Mouse (Mus musculus) CH12.LX (cell line): Measurements from ENCODE around the gene Sgip1. TPM values are rescaled to one million over a fixed set of nuclear protein-coding genes. Genes with fewer than 3 reads are reported as not detected.

Experiments
- DNase-seq: peaks from one replicate; pipeline ENCODE4 v3.0.0-alpha.2; 2013; ENCODE audit errors: extremely low read depth
- H3K27ac ChIP-seq: 2 replicates; pipeline ENCODE4 v1.5.1; 2012; ENCODE audit warnings: low read depth, mild to moderate bottlenecking, control low read depth, moderate library complexity; ENCODE audit not compliant: insufficient read depth
- H3K27me3 ChIP-seq: replicated peaks from 2 replicates; pipeline ENCODE3; 2012; ENCODE audit warnings: inconsistent platforms
- H3K36me3 ChIP-seq, 2 experiments: replicated peaks in 1 of 2; 2 replicates each; pipeline versions ENCODE3 to v1.6.1; 2012; ENCODE audit warnings: inconsistent platforms in 1 of 2, low read length in 1 of 2, mild to moderate bottlenecking in 1 of 2, mixed read lengths in 1 of 2, moderate library complexity in 1 of 2; ENCODE audit not compliant: control insufficient read depth in 1 of 2, insufficient read depth in 1 of 2
- H3K4me1 ChIP-seq, 2 experiments: 2 replicates each; pipeline ENCODE4 v1.6.1; 2012; ENCODE audit warnings: inconsistent platforms in 1 of 2, moderate library complexity in 1 of 2; ENCODE audit not compliant: insufficient read depth in 2 of 2, control insufficient read depth in 1 of 2
- H3K4me2 ChIP-seq: 2 replicates; pipeline ENCODE4 v1.6.1; 2012; ENCODE audit warnings: low read depth, mild to moderate bottlenecking, control low read depth; ENCODE audit not compliant: poor library complexity, insufficient read depth, severe bottlenecking
- H3K4me3 ChIP-seq, 3 experiments: fragments of 150-350 bp in 1 of 3; sonication (generic) in 1 of 3; replicated peaks in 1 of 3; 2 replicates each; pipeline versions ENCODE3 to v1.5.1; 2011 to 2012; ENCODE audit warnings: low read depth in 2 of 3, low read length in 2 of 3, mild to moderate bottlenecking in 2 of 3, moderate library complexity in 2 of 3, control low read depth in 1 of 3, improper control_type of control experiment in 1 of 3, inconsistent platforms in 1 of 3, mixed read lengths in 1 of 3; ENCODE audit not compliant: poor library complexity in 1 of 3
- H3K79me2 ChIP-seq: replicated peaks from 2 replicates; pipeline ENCODE4 v1.6.1; 2012; ENCODE audit warnings: mild to moderate bottlenecking, moderate library complexity; ENCODE audit not compliant: control insufficient read depth, poor library complexity, insufficient read depth, severe bottlenecking; ENCODE audit errors: extremely low read depth
- H3K9ac ChIP-seq: 2 replicates; pipeline ENCODE4 v1.6.1; 2012; ENCODE audit warnings: low read depth, mild to moderate bottlenecking, control low read depth, moderate library complexity; ENCODE audit not compliant: insufficient read depth
- H3K9me3 ChIP-seq: replicated peaks from 2 replicates; pipeline ENCODE3; 2012; ENCODE audit warnings: low read length, inconsistent platforms, mixed read lengths
- BHLHE40 ChIP-seq: IDR thresholded peaks from 2 replicates; pipeline ENCODE4 v1.6.1; 2011; ENCODE audit warnings: mild to moderate bottlenecking, low read depth, low read length, improper control_type of control experiment
- ETS1 ChIP-seq: conservative IDR thresholded peaks from 2 replicates; pipeline ENCODE4 v1.6.1; 2012; ENCODE audit warnings: low read depth, mild to moderate bottlenecking, inconsistent platforms, low read length, improper control_type of control experiment, moderate library complexity
- HCFC1 ChIP-seq: IDR thresholded peaks from 2 replicates; pipeline ENCODE4 v1.6.1; 2012; ENCODE audit warnings: low read depth, mild to moderate bottlenecking, inconsistent platforms, low read length, improper control_type of control experiment
- IRF4 ChIP-seq: IDR thresholded peaks from 2 replicates; pipeline ENCODE4 v1.6.1; 2014; ENCODE audit warnings: low read depth, mild to moderate bottlenecking, inconsistent platforms, low read length, improper control_type of control experiment
- JUN ChIP-seq: IDR thresholded peaks from 2 replicates; pipeline ENCODE4 v1.6.1; 2011; ENCODE audit warnings: low read depth, mild to moderate bottlenecking, low read length, improper control_type of control experiment, moderate library complexity; ENCODE audit not compliant: insufficient read depth
- MAFK ChIP-seq: IDR thresholded peaks from 2 replicates; pipeline ENCODE4 v1.6.1; 2011; ENCODE audit warnings: low read length, improper control_type of control experiment; ENCODE audit not compliant: insufficient replicate concordance
- MAX ChIP-seq: IDR thresholded peaks from 2 replicates; pipeline ENCODE4 v1.6.1; 2011; ENCODE audit warnings: low read length, improper control_type of control experiment
- MEF2A ChIP-seq: IDR thresholded peaks from 2 replicates; pipeline ENCODE4 v1.6.1; 2014; ENCODE audit warnings: low read depth, mild to moderate bottlenecking, inconsistent platforms, low read length, improper control_type of control experiment, borderline replicate concordance
- NELFE ChIP-seq: IDR thresholded peaks from 2 replicates; pipeline ENCODE4 v1.6.1; 2011; ENCODE audit warnings: low read depth, low read length, improper control_type of control experiment
- TBP ChIP-seq: conservative IDR thresholded peaks from 2 replicates; pipeline ENCODE4 v1.6.1; 2011; ENCODE audit warnings: low read depth, low read length, improper control_type of control experiment
- USF1 ChIP-seq: IDR thresholded peaks from 2 replicates; pipeline ENCODE4 v1.6.1; 2014; ENCODE audit warnings: low read depth, mild to moderate bottlenecking, inconsistent platforms, low read length, improper control_type of control experiment
- USF2 ChIP-seq: conservative IDR thresholded peaks from 2 replicates; pipeline ENCODE4 v1.6.1; 2011; ENCODE audit warnings: low read depth, low read length, improper control_type of control experiment
- ZKSCAN1 ChIP-seq: IDR thresholded peaks from 2 replicates; pipeline ENCODE4 v1.6.1; 2012; ENCODE audit warnings: low read depth, inconsistent platforms, low read length, improper control_type of control experiment, borderline replicate concordance
- ZMIZ1 ChIP-seq: IDR thresholded peaks from 2 replicates; pipeline ENCODE4 v1.6.1; 2012; ENCODE audit warnings: low read depth, mild to moderate bottlenecking, inconsistent platforms, low read length, improper control_type of control experiment
- dilution Hi-C: fragments of 300-500 bp; cut with MboI; formaldehyde crosslinking; loops from 2 replicates; pipeline ENCODE4 v1.14.3; 2020; ENCODE audit warnings: low sequenced_read_pairs; ENCODE audit not compliant: extremely low pct_unique_long_range_greater_than_20kb, extremely low pct_ligation_motif_present
- in situ Hi-C: fragments of 300-500 bp; cut with MboI; formaldehyde crosslinking; loops from 3 replicates; pipeline ENCODE4 v1.14.3; 2019; ENCODE audit warnings: low sequenced_read_pairs, low pct_ligation_motif_present, low pct_unique_long_range_greater_than_20kb, mixed read lengths
- polyA plus RNA-seq: library from polyadenylated mRNA; unstranded; fragments of >175 nt; gene quantifications from 2 replicates; pipeline ENCODE4 v1.2.1, GENCODE M21; 2012; ENCODE audit warnings: low read depth; ENCODE audit not compliant: insufficient read length
- total RNA-seq, 2 experiments: library from RNA; depleted of rRNA; stranded (reverse); fragments of 300-350 nt in 1 of 2; fragments of >200 nt in 1 of 2; gene quantifications; 2 replicates each; pipeline ENCODE4 v1.2.3; 2012 to 2014

The Sgip1 gene
- total and polyA plus RNA-seq, 3 experiments = 0.07 to 0.39 (median 0.21) TPM

DNA sequence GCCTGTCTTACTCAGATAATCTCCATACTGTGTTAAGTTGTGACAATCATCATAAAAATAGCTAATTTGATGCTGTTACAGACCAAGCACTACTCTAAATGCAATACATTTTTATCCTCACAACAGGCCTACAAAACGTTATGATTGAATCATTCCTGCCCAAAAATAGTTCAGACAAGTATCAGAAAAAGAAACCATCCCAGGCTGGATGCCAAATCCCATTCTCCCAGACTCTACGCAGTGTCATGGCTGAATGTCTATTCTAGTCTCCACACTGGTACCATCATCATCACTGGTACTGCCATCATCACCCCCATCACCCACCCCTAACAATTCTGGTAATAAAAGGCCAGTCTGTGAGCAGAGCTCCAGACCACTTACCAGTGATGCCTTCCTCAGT is 211.4 kb downstream of the Sgip1 start:
- Histone ChIP-seq H3K9ac (no peak overlapping the region), H3K4me3 (no peak overlapping the region), H3K27ac (no peak overlapping the region), H3K36me3 (no peaks in the 10 kb centered on the region), H3K27me3 (no peaks in the 10 kb centered on the region), H3K9me3 (no peaks in the 10 kb centered on the region), H3K4me1 (peaks cover 2 to 10% of the 10 kb centered on the region in 2 experiments; a peak in 2 of 4 replicates), H3K79me2 (no peaks in the 10 kb centered on the region), H3K4me2 (no peak overlapping the region)
- no peak for TF ChIP-seq MEF2A
- no peak for TF ChIP-seq ZMIZ1
- TF ChIP-seq IRF4 = no peak
- TF ChIP-seq NELFE = no peak
- TF ChIP-seq BHLHE40 = no peak
- no peak for TF ChIP-seq USF2
- no peak for TF ChIP-seq HCFC1
- TF ChIP-seq ETS1 = no peak
- no peak for TF ChIP-seq MAFK
- no peak for TF ChIP-seq TBP
- no peak for TF ChIP-seq ZKSCAN1
- DNase-seq = no peak
- in situ Hi-C loops (loop anchor here (10.0 to 25.0 kb wide), 2 partner anchors 88 to 465 kb away; no protein-coding TSS in a partner anchor), dilution Hi-C loops (no loop called here)

DNA sequence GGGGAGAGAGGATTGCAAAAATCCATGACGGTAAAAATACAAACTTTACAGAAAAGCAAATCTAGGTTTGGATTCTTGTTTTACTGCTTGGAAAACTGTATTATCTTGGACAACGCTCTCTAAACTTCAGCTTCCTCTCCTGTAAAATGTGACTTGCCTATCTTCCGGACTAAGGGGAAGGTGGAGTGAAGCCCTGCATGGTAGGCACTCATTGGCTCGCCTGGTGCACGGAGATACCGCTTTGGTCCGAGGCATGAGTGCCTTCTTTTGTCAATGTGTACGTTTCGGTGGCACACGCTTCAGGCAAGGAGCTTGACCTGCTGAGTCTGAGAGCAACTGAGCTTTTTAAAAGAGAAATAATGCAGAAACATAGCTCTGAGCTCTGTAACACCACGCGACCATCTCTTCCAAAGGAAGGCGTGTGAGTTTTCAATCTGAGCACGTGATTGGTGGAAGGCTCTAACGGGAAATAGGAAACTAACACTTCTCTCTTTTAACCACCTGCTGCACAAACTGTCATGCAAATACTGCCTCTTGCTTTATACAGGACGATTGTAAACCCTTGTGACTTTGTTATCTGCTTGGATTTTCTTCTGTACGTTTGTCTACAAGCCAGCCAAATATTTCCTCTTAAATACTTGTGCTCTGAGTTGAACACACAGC is 214.3 kb downstream of the Sgip1 start:
- dilution Hi-C loops = no loop called here
- Histone ChIP-seq H3K9me3 (no peaks in the 10 kb centered on the region), H3K4me3 (no peak overlapping the region), H3K36me3 (no peaks in the 10 kb centered on the region), H3K27ac (no peak overlapping the region), H3K9ac (no peak overlapping the region), H3K79me2 (no peaks in the 10 kb centered on the region), H3K4me2 (0 out of 2 replicates have a peak overlapping the region, but pooled peaks have one; percentile 15), H3K4me1 (peaks cover 2 to 10% of the 10 kb centered on the region in 2 experiments; a peak in 2 of 4 replicates), H3K27me3 (no peaks in the 10 kb centered on the region)
- peak; percentile 33 for DNase-seq
- in situ Hi-C loops = loop anchor here (10.0 to 25.0 kb wide), 2 partner anchors 91 to 468 kb away; no protein-coding TSS in a partner anchor
- TF ChIP-seq BHLHE40 (peak; percentile 72), USF1 (0 out of 2 replicates have a peak, but pooled peaks have one; percentile 6), JUN (no peak), MAX (peak; percentile 66; the same call in 1 of the 2 replicates)
